Mouse (Mus musculus) thymus, adult 18-20 months (tissue): ENCODE data around the gene Vash1.
A peak's percentile ranks its signal among the peaks of the same experiment; 100 is the strongest.

Source experiments
- DNase-seq, 2 experiments: peaks; one replicate each; pipeline ENCODE4 v3.0.0; 2022; ENCODE audit warnings: mixed read lengths in 2 of 2

Gene Vash1

GRCm38 (mm10) chr12:86685275-86685674 is 6.8 kb downstream of the Vash1 start:
- DNase-seq: no peak

GRCm38 (mm10) chr12:86686551-86687330 is 8.2 kb downstream of the Vash1 start:
- DNase-seq: no peak

- DNase-seq: no peak
Measured at GRCm38 (mm10) chr12:86687445-86687955, 9.0 kb downstream of the Vash1 start.

GRCm38 (mm10) chr12:86687971-86688573 is 9.6 kb downstream of the Vash1 start:
- no peak for DNase-seq

- DNase-seq: no peak
Measured at GRCm38 (mm10) chr12:86688917-86689316, 10.4 kb downstream of the Vash1 start.

GRCm38 (mm10) chr12:86690700-86691485 is 12.4 kb downstream of the Vash1 start:
- DNase-seq: no peak

GRCm38 (mm10) chr12:86692471-86693356 is 14.2 kb downstream of the Vash1 start:
- no peak for DNase-seq

GRCm38 (mm10) chr12:86693389-86693788 is 14.9 kb downstream of the Vash1 start:
- DNase-seq: no peak

- no peak for DNase-seq
Measured at GRCm38 (mm10) chr12:86694441-86694840, 15.9 kb downstream of the Vash1 start.

GRCm38 (mm10) chr12:86697996-86698395 is 19.5 kb downstream of the Vash1 start:
- no peak for DNase-seq

- DNase-seq: no peak
Measured at GRCm38 (mm10) chr12:86698537-86698936, 20.0 kb downstream of the Vash1 start.

- DNase-seq: no peak
Measured at GRCm38 (mm10) chr12:86699965-86700926, 21.7 kb downstream of the Vash1 start.

- no peak for DNase-seq
Measured at GRCm38 (mm10) chr12:86700927-86701310, 22.4 kb downstream of the Vash1 start.

- DNase-seq: no peak
Measured at GRCm38 (mm10) chr12:86701491-86701890, 23.0 kb downstream of the Vash1 start.

GRCm38 (mm10) chr12:86702690-86703089 is 24.2 kb downstream of the Vash1 start:
- DNase-seq: no peak

GRCm38 (mm10) chr12:86705843-86706242 is 27.3 kb downstream of the Vash1 start:
- no peak for DNase-seq

- no peak for DNase-seq
Measured at GRCm38 (mm10) chr12:86714026-86714425, 35.5 kb downstream of the Vash1 start.

- DNase-seq: peak; percentile 20 to 34
Measured at GRCm38 (mm10) chr12:86715401-86715800, 36.9 kb downstream of the Vash1 start.

GRCm38 (mm10) chr12:86716962-86717361 is 38.5 kb downstream of the Vash1 start:
- DNase-seq: no peak

- DNase-seq: no peak
Measured at GRCm38 (mm10) chr12:86719961-86720639, 41.6 kb downstream of the Vash1 start.

- DNase-seq: no peak
Measured at GRCm38 (mm10) chr12:86721453-86721852, 43.0 kb downstream of the Vash1 start.
